Mouse (Mus musculus) C3H10T1/2 (cell line): ENCODE results near the gene Gm12166. TPM values are rescaled to one million over a fixed set of nuclear protein-coding genes. Genes with fewer than 3 reads are reported as not detected.

Experiments
- polyA plus RNA-seq, 2 experiments: library from polyadenylated mRNA; unstranded; fragments of >200 nt; fragmentation: generic; extraction: Trizol; gene quantifications; one replicate each; pipeline ENCODE4 v1.2.1; 2012; ENCODE audit warnings: missing spikeins in 2 of 2

Gm12166 gene
- 1 to 10 TPM; 2.0 to 2.5 TPM for polyA plus RNA-seq

DNA sequence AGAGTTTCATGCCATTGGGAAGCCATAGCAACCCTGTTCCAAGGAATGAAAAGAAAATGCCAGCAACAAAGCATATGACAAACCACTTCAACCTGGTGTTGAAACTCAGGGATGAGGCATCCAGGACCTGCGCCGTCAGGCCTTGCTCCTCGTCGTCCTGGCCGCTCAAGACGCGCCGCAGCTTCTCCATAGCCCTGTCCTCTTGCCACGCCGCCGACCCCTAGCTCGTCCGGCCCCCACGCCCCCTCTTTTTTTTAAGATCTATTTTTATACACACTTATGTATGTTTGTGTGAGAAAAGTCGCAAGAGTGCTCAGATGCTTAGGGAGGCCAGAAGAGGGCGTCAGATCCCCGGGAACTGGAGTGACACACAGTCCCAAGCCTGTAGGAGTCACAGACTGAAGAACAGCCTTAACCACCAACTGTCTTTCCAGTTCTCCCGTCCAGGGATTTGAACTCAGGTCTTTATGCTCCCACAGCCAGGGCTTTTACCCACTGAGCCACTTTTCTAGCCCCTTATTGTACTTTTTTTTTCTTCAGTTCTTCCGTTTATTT lies at the start of gene Gm12166:
TSS of gene Gm12166 (minus strand) at position 217 of the 555 bp plus-strand sequence.

DNA sequence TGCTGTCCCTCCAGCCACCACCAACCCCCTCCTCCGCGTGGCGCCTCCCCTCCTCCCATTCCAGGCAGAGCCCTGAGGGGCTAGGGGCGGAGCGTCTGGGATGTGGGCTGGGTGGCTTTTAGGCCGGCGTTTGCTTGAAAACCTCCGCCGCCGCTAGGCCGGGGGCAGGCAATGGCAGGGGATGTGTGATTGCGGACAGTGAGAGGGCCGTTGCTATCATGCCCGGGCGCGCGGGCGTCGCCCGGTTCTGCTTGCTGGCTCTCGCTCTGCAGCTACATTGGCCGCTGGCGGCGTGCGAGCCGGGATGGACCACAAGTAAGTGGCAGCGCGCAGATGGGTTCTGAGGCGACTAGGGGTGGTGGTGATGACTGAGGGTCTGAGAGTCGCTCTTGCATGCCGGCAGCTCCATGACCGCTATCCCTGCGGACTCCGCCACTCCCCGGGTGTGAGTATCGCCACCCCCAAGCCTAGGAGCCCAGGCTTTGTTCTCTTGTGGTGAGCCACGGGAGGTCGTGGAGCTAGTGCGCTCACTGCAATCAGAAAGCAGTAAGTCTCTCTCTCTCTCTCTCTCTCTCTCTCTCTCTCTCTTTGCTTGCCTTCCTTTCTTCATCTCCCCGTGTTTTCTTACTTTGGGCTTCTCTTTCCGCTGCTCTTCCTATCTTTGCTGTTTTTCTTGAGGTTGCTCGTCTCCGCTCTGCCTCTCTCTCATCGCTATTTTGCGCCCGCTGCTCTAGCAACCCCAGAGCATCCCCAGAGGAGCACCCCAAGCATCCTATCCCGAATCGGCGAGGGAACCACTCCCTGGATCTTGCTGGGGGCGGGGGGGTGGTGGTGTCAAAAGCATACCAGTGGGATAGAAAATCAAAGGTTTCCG lies 4.0 kb upstream of the Gm12166 start, which contains the start of gene Adam19:
TSS of gene Adam19 (plus strand) at position 97 of the 874 bp plus-strand sequence.

Other genes with a start within 250 kb of the Gm12166 start
- 10 to 100 TPM in 1 of 2 experiments, 1 to 10 TPM in 1; 3.5 to 27.9 TPM for gene Clint1, start 200.3 kb downstream of the Gm12166 start, polyA plus RNA-seq
- 10 to 100 TPM in 1 of 2 experiments, 1 to 10 TPM in 1; 3.4 to 15.6 TPM for gene Lsm11, start 107.4 kb downstream of the Gm12166 start, polyA plus RNA-seq
- 10 to 100 TPM; 14.5 TPM for gene Thg1l, start 96.8 kb downstream of the Gm12166 start, polyA plus RNA-seq
- under 1 TPM; 0.06 to 0.66 TPM for gene Sox30, start 72.0 kb downstream of the Gm12166 start, polyA plus RNA-seq
- 10 to 100 TPM in 1 of 2 experiments, under 1 TPM in 1; 0.83 to 18.5 TPM for gene Adam19, start 3.7 kb upstream of the Gm12166 start, polyA plus RNA-seq
- not detected for gene Nipal4, start 114.2 kb upstream of the Gm12166 start, polyA plus RNA-seq
- gene Fndc9, start 183.2 kb upstream of the Gm12166 start, polyA plus RNA-seq = not detected